Mouse (Mus musculus) olfactory bulb, adult 2 months (tissue): ENCODE measurements around the gene Tmem86a.

Experiments
- CTCF ChIP-seq: fragments of 200-500 bp; IDR thresholded peaks from 2 replicates; pipeline ENCODE4 v1.5.1; 2012; ENCODE audit warnings: low read depth, mild to moderate bottlenecking, low read length, moderate library complexity; ENCODE audit not compliant: insufficient read depth
- POLR2A ChIP-seq: fragments of 200-500 bp; IDR thresholded peaks from 2 replicates; pipeline ENCODE4 v1.6.1; 2012; ENCODE audit warnings: mild to moderate bottlenecking, low read depth, low read length, moderate library complexity; ENCODE audit not compliant: insufficient read depth

DNA sequence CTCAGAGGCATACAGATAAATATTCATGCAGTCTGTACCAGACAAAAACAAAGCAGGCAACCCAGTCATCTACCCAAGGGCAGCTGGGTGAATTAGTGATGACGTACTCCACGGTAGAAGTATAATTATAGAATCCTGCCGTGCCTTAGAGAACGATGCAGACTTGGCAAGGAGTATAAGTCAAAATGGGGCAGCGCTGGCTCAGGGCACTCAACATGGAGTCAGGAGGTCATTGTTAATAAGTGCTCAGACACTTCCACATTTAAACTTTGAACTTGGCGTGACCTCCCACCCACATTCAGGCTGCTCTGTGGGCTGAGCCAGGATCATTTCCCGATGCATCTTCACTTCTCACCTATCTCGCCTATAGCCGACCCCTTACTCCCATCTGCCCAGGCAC, 25.0 kb upstream of the Tmem86a start:
- TF ChIP-seq CTCF (no peak), POLR2A (no peak)
